Mouse (Mus musculus) limb, embryonic 14.5 days (tissue): ENCODE measurements around the gene Ppia. TPM values are rescaled to one million over a fixed set of nuclear protein-coding genes. Genes with fewer than 3 reads are reported as not detected.
"Not testable (repeated sequence)": the region's sequence is repeated elsewhere in the genome, so short reads cannot be mapped to it uniquely, and the experiment has no call there.

Experiments used
- ATAC-seq: fragments of 200-750 bp; cut with Nextera tagmentation; 2 replicates; pipeline ENCODE4 v1.8.0; 2017; ENCODE audit warnings: low read depth, moderate number of reproducible peaks, moderate TSS enrichment; ENCODE audit not compliant: low FRiP score
- DNase-seq: peaks from one replicate; pipeline ENCODE4 v3.0.0-alpha.2; 2015; ENCODE audit warnings: low spot score
- H3K27ac ChIP-seq: fragments of 300-500 bp; sonication (generic); replicated peaks from 2 replicates; pipeline ENCODE4 v1.5.1; 2014; ENCODE audit warnings: low read depth, mild to moderate bottlenecking, low read length, moderate library complexity, mixed read lengths
- H3K27me3 ChIP-seq: fragments of 300-500 bp; sonication (generic); 2 replicates; pipeline ENCODE4 v1.6.1; 2014; ENCODE audit warnings: low read length, mixed read lengths; ENCODE audit not compliant: control insufficient read depth, insufficient read depth
- H3K36me3 ChIP-seq: fragments of 300-500 bp; sonication (generic); 2 replicates; pipeline ENCODE4 v1.6.1; 2014; ENCODE audit warnings: mild to moderate bottlenecking, low read length, moderate library complexity, mixed read lengths; ENCODE audit not compliant: control insufficient read depth, insufficient read depth
- H3K4me1 ChIP-seq: fragments of 300-500 bp; sonication (generic); 2 replicates; pipeline ENCODE4 v1.6.1; 2014; ENCODE audit warnings: antibody characterized with exemption, low read length, mixed read lengths; ENCODE audit not compliant: control insufficient read depth, insufficient read depth
- H3K4me2 ChIP-seq: fragments of 300-500 bp; sonication (generic); replicated peaks from 2 replicates; pipeline ENCODE4 v1.6.1; 2014; ENCODE audit warnings: low read depth, mild to moderate bottlenecking, low read length, moderate library complexity; ENCODE audit not compliant: severe bottlenecking
- H3K4me3 ChIP-seq: fragments of 300-500 bp; sonication (generic); replicated peaks from 2 replicates; pipeline ENCODE4 v1.5.1; 2014; ENCODE audit warnings: low read length
- H3K9ac ChIP-seq: fragments of 300-500 bp; sonication (generic); 2 replicates; pipeline ENCODE4 v1.6.1; 2014; ENCODE audit warnings: mild to moderate bottlenecking, low read depth, low read length, moderate library complexity; ENCODE audit not compliant: severe bottlenecking
- H3K9me3 ChIP-seq: fragments of 300-500 bp; sonication (generic); 2 replicates; pipeline ENCODE4 v1.6.1; 2016; ENCODE audit warnings: low read length; ENCODE audit not compliant: control insufficient read depth
- POLR2A ChIP-seq: fragments of 200-500 bp; IDR thresholded peaks from 2 replicates; pipeline ENCODE4 v1.8.0; 2012; ENCODE audit warnings: inconsistent platforms, mild to moderate bottlenecking, moderate library complexity, borderline replicate concordance; ENCODE audit not compliant: insufficient read depth, insufficient read length; ENCODE audit errors: extremely low read depth
- WGBS: fragments of 180-500 bp; shearing (Covaris S2); extraction: QIAGEN DNeasy Blood & Tissue Kit; methylation state at CpG from one replicate; pipeline ENCODE4 v1.1.7; 2014; 5-methylcytosine and 5-hydroxymethylcytosine counted together
- polyA plus RNA-seq, 2 experiments: library from polyadenylated mRNA; depleted of rRNA in 1 of 2; stranded (reverse) in 1 of 2; unstranded in 1 of 2; fragments of >200 nt; fragmentation: Nextera tagmentation in 1 of 2; extraction: Ambion mirVana in 1 of 2; gene quantifications; 2 replicates each; pipeline versions ENCODE4 v1.2.1 to v1.2.3; 2012 to 2014

The Ppia gene
- polyA plus RNA-seq (2012; rRNA removed) = 2,776 and 3,384 TPM in 2 replicates
- 4,586 and 4,744 TPM in 2 replicates for polyA plus RNA-seq (2014; fragmentation: Nextera tagmentation; extraction: Ambion mirVana)

DNA sequence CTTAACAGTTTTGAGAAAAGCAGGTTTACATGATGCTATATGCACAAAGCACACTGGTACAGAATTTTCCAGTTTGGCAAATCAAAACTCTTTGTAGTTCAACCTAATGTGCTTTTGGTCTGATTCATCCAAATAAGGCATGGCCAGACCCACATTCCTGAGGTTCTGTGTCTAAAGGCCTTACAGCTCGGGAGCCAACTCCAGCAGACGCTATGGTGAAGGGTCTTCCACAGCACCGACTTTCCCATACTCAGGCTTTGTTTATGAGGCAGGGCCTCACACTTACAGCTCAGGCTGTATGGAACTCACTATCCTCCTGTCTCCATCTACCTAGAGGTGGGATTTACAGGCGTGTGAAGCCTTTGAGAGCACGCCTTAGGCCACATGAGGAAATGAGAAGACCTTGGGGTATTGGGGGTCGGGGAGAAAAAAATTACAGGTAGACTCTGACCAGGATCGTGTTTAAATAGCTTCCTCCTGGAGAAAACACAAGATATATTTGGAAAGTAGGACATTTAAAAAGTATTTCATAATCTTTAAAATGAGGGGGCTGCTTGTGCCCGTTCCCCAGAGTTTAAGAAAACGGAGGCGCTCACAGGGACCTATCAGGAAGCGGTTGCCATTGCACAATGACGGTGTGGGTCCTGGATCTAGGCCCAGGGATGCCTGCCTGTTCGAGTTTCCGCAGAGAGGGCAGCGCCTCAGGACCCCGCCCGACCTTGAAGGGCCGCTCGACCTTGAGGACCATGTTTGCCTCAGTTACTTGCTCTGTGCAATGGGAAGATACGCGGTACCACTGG, at the start of gene Ppia:
Ppia (plus strand) TSS at position 693 of the 800 bp plus-strand sequence.
- Histone ChIP-seq H3K4me3 (peak within 1 kb of the TSS; percentile 96), H3K9me3 (no peaks in the 10 kb centered on the region), H3K4me1 (peaks cover 18% of the 10 kb centered on the region), H3K27ac (peak within 1 kb of the TSS; percentile 96), H3K36me3 (peaks cover 18% of the 10 kb centered on the region), H3K9ac (peak within 1 kb of the TSS; percentile 94), H3K4me2 (peak within 1 kb of the TSS; percentile 67), H3K27me3 (no peaks in the 10 kb centered on the region)
- 5% methylated on average over 20 of the region's 21 CpGs for WGBS
- ATAC-seq (peak; percentile 48), DNase-seq (peak; percentile 28)
- no peak for TF ChIP-seq POLR2A

DNA sequence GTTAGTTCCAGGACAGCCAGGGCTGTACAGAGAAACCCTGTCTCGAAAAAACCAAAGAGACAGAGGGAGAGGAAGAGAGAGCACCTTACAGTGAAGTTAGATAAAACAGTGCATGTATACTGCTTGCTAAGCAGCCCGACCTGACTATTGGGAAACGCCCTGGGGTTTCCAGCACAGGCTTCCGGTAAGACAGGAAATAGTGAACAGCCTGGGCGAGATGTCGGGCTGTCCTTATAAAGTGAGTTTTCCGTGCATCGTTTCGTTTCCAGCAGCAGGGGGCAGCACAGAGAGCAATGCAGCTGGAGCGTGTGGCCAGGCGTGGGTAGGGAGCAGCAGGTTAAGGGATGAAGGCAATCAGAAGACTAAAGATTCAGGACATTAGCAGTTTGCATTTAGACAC, 49.4 kb upstream of the Ppia start:
- no peak overlapping the region for H3K27ac ChIP-seq
- no peaks in the 10 kb centered on the region for H3K9me3 ChIP-seq
- no peak overlapping the region for H3K4me3 ChIP-seq
- TF ChIP-seq POLR2A = no peak
- H3K36me3 ChIP-seq = no peaks in the 10 kb centered on the region
- no peak overlapping the region for H3K9ac ChIP-seq
- no peaks in the 10 kb centered on the region for H3K27me3 ChIP-seq
- 16% methylated on average over 11 of the region's 11 CpGs for WGBS
- H3K4me1 ChIP-seq = no peaks in the 10 kb centered on the region
- 0 out of 2 replicates have a peak overlapping the region, but pooled peaks have one; percentile 15 for H3K4me2 ChIP-seq
- ATAC-seq = peak; percentile 70
- DNase-seq = peak; percentile 72

DNA sequence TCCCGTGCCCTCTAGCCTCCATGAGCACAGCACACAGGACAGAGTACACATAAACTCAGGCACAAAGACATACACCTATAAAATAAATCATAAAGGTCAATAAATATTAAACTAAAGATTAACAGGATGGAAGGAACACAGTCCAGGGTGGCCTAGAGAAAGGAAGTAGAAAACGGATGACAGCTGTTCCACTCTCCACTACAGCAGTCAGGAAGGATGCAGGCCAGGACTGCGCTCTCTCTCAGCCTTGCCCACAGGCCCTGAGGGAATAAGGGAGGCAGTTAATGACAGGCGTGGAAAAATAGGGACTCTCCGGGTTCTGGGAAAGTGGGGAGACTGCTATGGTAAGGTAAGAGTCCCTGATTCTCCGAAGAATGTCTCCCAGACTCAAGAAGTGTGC, 48.8 kb upstream of the Ppia start:
- TF ChIP-seq POLR2A = no peak
- H3K9ac ChIP-seq = no peak overlapping the region
- ATAC-seq (no peak), DNase-seq (no peak)
- H3K4me2 ChIP-seq = no peak overlapping the region
- no peaks in the 10 kb centered on the region for H3K9me3 ChIP-seq
- H3K27me3 ChIP-seq = no peaks in the 10 kb centered on the region
- H3K36me3 ChIP-seq = no peaks in the 10 kb centered on the region
- H3K4me1 ChIP-seq = no peaks in the 10 kb centered on the region
- no peak overlapping the region for H3K4me3 ChIP-seq
- H3K27ac ChIP-seq = 0 out of 2 replicates have a peak overlapping the region, but pooled peaks have one; percentile 33
- WGBS = 42% methylated on average over 6 of the region's 6 CpGs

- TF ChIP-seq POLR2A = no peak
- Histone ChIP-seq H3K9ac (no peak overlapping the region), H3K27me3 (no peaks in the 10 kb centered on the region), H3K36me3 (no peaks in the 10 kb centered on the region), H3K4me3 (no peak overlapping the region), H3K4me2 (no peak overlapping the region), H3K9me3 (no peaks in the 10 kb centered on the region), H3K4me1 (no peaks in the 10 kb centered on the region), H3K27ac (no peak overlapping the region)
- DNase-seq (no peak), ATAC-seq (no peak)
- 74% methylated on average over 4 of the region's 4 CpGs for WGBS
Measured at GRCm38 (mm10) chr11:6367156-6367555, 48.1 kb upstream of the Ppia start.

DNA sequence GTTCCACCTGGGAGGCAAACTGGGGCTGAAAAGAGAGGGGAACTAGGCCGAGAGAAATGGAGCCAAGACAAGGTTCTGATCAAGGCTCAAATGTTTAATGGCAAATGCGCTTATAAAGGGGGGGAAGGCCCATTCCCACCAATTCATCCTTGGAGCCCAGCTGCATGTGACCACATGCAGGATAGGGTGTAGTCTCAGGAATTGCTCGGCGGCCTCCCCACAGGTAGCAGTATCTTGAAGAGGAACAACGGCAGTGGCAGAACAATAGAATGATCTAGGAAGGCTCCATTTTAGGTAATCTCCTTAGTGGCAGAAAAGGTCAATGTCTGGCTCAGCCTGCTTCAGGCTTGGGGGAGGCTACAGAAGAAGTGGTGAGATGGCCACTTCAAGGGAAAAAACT, 47.3 kb upstream of the Ppia start:
- not testable (repeated sequence) for DNase-seq, H3K27ac ChIP-seq, H3K9ac ChIP-seq, H3K4me1 ChIP-seq, ATAC-seq, H3K9me3 ChIP-seq, H3K4me2 ChIP-seq, H3K36me3 ChIP-seq, H3K27me3 ChIP-seq, H3K4me3 ChIP-seq
- WGBS = 85% methylated on average over 5 of the region's 5 CpGs
